Mouse (Mus musculus) adrenal gland, adult 10 weeks (tissue): ENCODE data around the gene Fam43b. TPM values are rescaled to one million over a fixed set of nuclear protein-coding genes. Genes with fewer than 3 reads are reported as not detected.

Experiments
- polyA plus RNA-seq: library from polyadenylated mRNA; stranded (reverse); fragments of 350-450 nt; fragmentation: Illumina TruSeq; extraction: RNeasy Lipid Tissue Mini Kit (QIAGEN cat#74804); gene quantifications from one replicate; pipeline ENCODE4 v1.2.3, GENCODE M21; 2014; ENCODE audit warnings: low read depth, low replicate concordance

The Fam43b gene
- polyA plus RNA-seq: not detected

GRCm38 (mm10) chr4:138395971-138396645 lies at the start of gene Fam43b:
Gene Fam43b (minus strand): TSS chr4:138396528.

DNA sequence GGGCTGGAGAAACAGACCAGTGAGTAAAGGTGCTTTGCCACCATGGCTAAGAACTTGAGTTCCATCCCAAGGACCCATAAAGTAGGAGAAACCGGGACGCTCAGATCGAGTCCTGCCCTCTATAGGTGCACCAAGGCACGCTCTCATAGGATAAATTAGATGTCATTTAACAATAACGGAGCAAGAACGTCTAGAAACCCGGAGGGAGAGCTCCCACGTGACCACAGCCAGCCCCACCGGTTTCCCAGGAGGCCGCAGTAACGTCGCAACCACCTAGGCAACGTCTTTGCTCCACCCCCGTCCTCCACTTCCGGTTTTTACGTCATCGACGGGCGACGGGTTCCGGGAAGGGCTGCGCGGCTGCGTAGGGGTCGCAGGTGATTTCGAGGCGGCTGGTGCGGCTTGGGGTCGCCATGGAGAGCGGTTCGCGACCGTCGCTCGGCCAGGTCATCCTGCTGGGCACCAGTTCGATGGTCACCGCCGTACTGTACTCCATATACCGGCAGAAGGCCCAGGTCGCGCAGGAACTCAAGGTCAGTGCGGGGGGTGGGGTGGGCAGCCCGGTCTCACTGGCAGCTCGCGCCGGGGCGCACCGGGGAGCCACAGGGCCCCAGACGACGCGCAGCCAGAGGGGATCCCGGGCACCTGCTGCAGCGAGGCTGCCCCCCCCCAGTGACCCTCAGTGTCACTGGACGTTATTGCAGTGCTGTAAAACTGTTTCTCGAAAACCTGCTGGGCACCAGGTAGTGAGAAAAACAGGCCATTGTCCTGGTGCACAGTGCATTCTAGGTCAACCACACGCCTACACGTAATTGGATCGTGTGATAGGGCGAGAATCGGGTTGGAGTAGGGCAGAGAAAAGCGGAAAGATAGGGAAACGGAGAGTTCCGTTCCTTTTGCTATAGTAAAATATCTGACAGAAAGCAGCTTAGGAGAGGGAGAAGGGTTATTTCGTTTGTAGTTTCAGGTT lies 38.3 kb upstream of the Fam43b start, which contains the start of gene Mul1:
Mul1 (plus strand) TSS at position 325 of the 970 bp plus-strand sequence.

GRCm38 (mm10) chr4:138367641-138368497 lies 28.5 kb downstream of the Fam43b start, which contains the start of gene Cda:
Gene Cda (minus strand): TSS chr4:138367992.

Other genes starting within 250 kb of the Fam43b start
- gene Hp1bp3, start 180.2 kb downstream of the Fam43b start, polyA plus RNA-seq: 193 TPM
- gene Sh2d5, start 146.1 kb downstream of the Fam43b start, polyA plus RNA-seq: 0.58 TPM
- 0.41 TPM for gene Kif17, start 146.1 kb downstream of the Fam43b start, polyA plus RNA-seq
- 23.3 TPM for gene Ddost, start 91.8 kb downstream of the Fam43b start, polyA plus RNA-seq
- gene Pink1, start 70.2 kb downstream of the Fam43b start, polyA plus RNA-seq: 104 TPM
- gene Cda, start 28.5 kb downstream of the Fam43b start, polyA plus RNA-seq: 1.2 TPM
- gene Mul1, start 38.1 kb upstream of the Fam43b start, polyA plus RNA-seq: 6.0 TPM
- 39.0 TPM for gene Camk2n1, start 57.8 kb upstream of the Fam43b start, polyA plus RNA-seq
- gene Vwa5b1, start 239.4 kb upstream of the Fam43b start, polyA plus RNA-seq: not detected